In genomic region chr2:155336254-155336653, GRCm38 (mm10) we compare ENCODE assay signal across 29 mouse cellular contexts.
"Had no signal": no experiment of that assay in that cellular context is flagged by ENCODE, and none has a peak within 500 bp of the region (broad histone marks: within the 10 kb centered on the region; RNA-seq: fewer than 3 reads in every experiment).

No protein-coding gene starts in this region.

- H3K27me3 ChIP-seq: limb, embryonic 12.5 days; limb, embryonic 13.5 days; limb, embryonic 15.5 days; liver, embryonic 12.5 days; liver, embryonic 13.5 days; liver, embryonic 15.5 days; lung, embryonic 15.5 days; megakaryocyte, embryonic 14.5 days; midbrain, embryonic 12.5 days; midbrain, embryonic 13.5 days; midbrain, embryonic 15.5 days had no signal

- DNase-seq: left cerebral cortex, postnatal 4 days; liver; liver, embryonic 13.5 days; liver, postnatal 0 days; lung, adult 2 months; lung, embryonic 14.5 days; lung, postnatal 10 days; lung, postnatal 14 days; lung, postnatal 36 days; lung, postnatal 4 days; midbrain, embryonic 14.5 days had no signal

- ATAC-seq: liver, embryonic 12.5 days; liver, postnatal 0 days; midbrain, embryonic 13.5 days; midbrain, embryonic 15.5 days; midbrain, embryonic 16.5 days had no signal

- H3K4me3 ChIP-seq: limb, embryonic 10.5 days; limb, embryonic 12.5 days; limb, embryonic 13.5 days; limb, embryonic 15.5 days; liver, embryonic 12.5 days; liver, embryonic 13.5 days; liver, embryonic 15.5 days; lung, embryonic 15.5 days; megakaryocyte, embryonic 14.5 days; midbrain, embryonic 10.5 days; midbrain, embryonic 12.5 days; midbrain, embryonic 13.5 days; midbrain, embryonic 15.5 days; myocyte had no signal

- H3K9me3 ChIP-seq: limb, embryonic 10.5 days; limb, embryonic 12.5 days; limb, embryonic 13.5 days; limb, embryonic 15.5 days; liver, embryonic 12.5 days; liver, embryonic 13.5 days; liver, embryonic 15.5 days; lung, embryonic 15.5 days; megakaryocyte, embryonic 14.5 days; midbrain, embryonic 10.5 days; midbrain, embryonic 12.5 days; midbrain, embryonic 13.5 days; midbrain, embryonic 15.5 days had no signal

- H3K4me2 ChIP-seq: limb, embryonic 12.5 days; limb, embryonic 13.5 days; limb, embryonic 15.5 days; liver, embryonic 11.5 days; liver, embryonic 12.5 days; liver, embryonic 13.5 days; liver, embryonic 15.5 days; lung, embryonic 14.5 days; lung, embryonic 15.5 days; midbrain, embryonic 11.5 days; midbrain, embryonic 12.5 days; midbrain, embryonic 13.5 days; midbrain, embryonic 15.5 days had no signal

- H3K27ac ChIP-seq: limb, embryonic 10.5 days; limb, embryonic 12.5 days; limb, embryonic 13.5 days; limb, embryonic 15.5 days; liver, embryonic 12.5 days; liver, embryonic 13.5 days; liver, embryonic 14.5 days; liver, embryonic 15.5 days; lung, embryonic 15.5 days; macrophage; midbrain, embryonic 10.5 days; midbrain, embryonic 12.5 days; midbrain, embryonic 13.5 days; midbrain, embryonic 15.5 days had no signal

- H3K4me1 ChIP-seq: limb, embryonic 10.5 days; limb, embryonic 12.5 days; limb, embryonic 13.5 days; limb, embryonic 15.5 days; liver, embryonic 13.5 days; liver, embryonic 15.5 days; lung, embryonic 15.5 days; megakaryocyte, embryonic 14.5 days; midbrain, embryonic 10.5 days; midbrain, embryonic 12.5 days; midbrain, embryonic 13.5 days; midbrain, embryonic 15.5 days had no signal

- H3K9ac ChIP-seq: limb, embryonic 12.5 days; limb, embryonic 13.5 days; limb, embryonic 15.5 days; liver, embryonic 12.5 days; liver, embryonic 13.5 days; liver, embryonic 14.5 days; liver, embryonic 15.5 days; liver, postnatal 0 days; lung, embryonic 14.5 days; lung, embryonic 15.5 days; midbrain, embryonic 12.5 days; midbrain, embryonic 13.5 days; midbrain, embryonic 15.5 days had no signal
